Mouse (Mus musculus) c-Kit-positive CD71-positive TER-119-negative erythroid progenitor cells, embryonic 14.5 days (primary cell): ENCODE data around the gene Myl4.

ENCODE experiments used
- DNase-seq: peaks from one replicate; pipeline ENCODE4 v3.0.0-alpha.2; 2013; ENCODE audit warnings: low read depth

The Myl4 gene

DNA sequence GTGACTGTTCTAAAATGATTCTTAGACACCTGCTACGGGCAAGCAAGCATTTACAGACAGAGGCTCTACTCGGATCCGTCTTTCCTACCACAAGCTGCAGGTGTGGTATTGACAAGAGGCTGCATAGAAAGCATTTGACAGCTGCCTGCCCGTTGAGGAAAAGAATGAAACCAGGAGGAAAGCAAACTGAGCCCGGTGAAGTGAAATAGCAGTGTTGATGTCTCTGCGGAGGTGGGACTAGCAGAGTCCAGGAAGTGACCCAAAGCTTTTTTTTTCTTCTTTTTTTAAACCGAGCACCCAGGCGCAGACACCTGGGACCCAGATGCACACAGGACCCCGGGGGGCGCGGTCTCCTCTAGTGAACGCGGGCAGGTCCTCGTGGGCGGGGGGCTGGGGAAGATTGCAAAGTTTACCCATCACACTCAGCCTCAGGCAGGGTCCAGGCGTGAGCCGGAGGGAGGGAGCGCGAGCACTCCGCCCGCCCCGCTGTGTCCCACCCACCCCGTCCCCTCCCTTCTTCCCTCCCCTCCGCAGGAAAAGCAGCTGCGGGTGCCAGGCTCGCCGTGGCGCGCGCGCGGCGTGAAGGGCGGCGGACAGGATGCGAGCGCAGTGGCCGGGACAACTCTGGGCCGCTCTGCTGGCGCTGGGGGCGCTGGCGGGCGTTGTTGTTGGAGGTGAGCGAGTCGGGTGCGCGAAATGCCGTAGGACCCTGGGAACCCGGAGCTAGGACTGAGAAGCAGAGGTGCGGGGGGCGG lies 57.2 kb downstream of the Myl4 start, which contains the start of gene Itgb3:
TSS of gene Itgb3 (plus strand) at position 510 of the 755 bp plus-strand sequence.
- DNase-seq = no peak

DNA sequence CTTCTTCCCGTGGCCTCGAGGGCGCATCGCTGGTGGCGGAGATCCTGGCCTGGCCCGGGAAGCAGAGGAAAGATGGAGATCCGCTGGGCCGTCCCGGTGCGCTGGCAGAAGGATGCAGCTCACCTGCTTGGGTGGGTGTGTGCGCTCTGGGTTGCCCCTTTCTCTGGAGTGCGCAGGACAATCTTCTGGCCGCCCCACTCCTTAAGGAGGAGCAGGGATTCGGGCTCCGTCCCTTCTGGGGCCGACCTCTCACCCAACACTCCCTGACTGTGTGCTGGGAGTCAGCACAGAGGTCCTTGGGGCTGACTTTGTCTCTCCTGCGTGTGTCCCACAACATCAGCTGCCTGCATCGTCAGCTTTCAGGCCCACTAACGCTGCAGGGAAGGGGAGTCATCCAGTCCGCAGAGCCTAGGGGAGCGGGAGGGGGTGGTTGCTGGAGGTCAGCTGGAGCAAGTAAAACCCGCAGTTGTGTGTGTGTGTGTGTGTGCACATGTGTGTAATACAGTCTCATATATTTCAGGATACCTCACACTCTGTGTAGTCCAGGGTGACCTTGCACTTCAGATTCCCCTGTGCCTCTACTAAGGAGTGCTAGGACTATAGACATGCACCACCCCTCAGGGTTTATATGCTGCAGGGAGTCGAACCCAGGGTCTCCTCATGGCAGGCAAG lies 57.9 kb downstream of the Myl4 start:
- DNase-seq = no peak

DNA sequence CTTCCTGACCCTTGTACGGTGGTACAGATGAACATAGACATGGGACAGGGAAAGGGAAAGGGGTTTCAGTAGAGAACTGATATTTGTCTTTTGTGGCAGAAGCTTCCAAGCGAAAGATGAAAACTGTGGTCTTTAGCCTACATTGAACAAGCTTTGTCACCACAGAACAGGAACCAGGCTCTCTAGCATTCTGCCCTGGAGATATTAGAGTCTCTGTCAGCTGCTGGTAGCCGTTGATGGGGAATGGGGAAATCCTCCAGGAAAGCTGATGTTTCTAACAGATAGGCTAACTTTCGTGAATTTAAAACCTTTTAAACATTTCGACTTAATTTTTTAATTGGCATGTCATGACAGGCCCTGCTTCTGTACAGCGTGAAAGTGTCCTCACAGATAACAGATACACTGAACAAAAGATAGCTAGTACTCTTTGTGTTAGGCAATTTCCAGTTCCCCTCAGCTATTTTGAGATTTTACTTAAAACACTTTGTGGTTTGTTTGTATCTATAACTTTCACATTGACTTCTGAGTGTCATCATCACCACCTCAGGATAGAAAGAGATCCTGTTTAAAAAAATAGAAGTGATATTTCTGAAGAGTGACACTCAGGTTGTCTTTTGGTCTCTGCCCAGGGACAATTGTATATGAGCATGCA lies 58.7 kb downstream of the Myl4 start:
- no peak for DNase-seq

DNA sequence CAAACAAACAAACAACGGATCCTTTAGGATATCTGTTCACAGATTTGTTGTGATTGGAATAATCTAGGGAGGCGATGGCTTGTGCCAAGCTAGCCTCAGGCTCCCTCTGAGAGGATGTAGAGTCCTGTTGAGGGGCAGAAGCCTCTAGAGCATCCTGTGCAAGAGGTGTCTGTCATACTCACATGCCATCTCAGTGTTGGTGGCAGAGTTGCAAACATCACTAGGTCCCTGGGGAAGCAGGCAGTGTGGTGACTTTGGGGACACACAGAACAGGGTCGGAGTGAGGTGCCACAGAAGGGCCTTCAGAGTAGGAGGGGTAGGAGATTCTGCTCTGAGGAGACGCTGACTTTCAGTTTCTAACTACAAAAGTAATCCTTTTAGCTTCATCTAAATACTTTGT lies 59.3 kb downstream of the Myl4 start:
- no peak for DNase-seq

DNA sequence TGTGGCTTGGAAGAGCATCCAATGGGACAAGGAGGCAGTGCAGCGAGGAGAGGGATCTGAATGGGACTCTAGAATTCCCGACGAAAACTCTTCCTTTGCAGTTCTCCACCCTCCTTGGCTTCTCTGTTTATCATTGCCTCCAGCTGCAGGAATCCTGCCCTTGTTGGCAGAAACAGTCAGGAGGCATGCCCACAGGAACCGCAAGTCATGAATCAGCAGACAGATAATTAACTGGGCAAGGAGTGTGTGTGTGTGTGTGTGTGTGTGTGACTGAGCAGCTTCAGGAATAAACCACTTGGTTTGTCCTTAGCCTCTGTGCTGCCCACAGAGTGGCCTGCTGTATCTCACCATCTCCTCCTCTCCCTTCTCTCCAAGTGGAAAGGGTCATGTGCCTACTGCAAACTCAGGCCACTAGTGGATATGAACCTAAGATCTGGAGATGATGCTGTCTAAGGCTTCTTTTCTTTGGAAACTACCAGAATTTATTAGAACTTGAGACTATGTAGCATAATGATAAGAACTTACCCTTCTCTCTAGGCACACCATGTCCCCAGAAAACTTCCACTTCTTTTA lies 61.2 kb downstream of the Myl4 start:
- no peak for DNase-seq

DNA sequence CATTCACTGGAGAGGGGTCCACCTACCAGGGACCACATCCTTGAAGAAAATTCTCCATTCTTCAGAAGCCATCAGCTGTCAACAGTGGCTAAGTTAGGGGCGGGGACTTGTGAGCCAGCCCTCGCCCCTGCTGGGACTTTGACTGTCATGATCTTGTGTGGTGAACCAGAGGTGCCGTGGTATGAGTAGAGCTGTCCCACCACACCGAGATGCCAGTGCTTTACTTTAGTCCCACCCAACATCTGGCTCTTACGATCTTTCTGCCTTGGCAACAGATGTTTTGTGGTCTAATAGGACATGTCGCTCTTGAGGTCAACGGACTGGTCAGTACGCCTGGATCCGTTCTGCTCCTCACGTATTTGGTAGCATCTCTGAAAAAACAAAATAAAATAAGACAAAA lies 63.1 kb downstream of the Myl4 start:
- no peak for DNase-seq

DNA sequence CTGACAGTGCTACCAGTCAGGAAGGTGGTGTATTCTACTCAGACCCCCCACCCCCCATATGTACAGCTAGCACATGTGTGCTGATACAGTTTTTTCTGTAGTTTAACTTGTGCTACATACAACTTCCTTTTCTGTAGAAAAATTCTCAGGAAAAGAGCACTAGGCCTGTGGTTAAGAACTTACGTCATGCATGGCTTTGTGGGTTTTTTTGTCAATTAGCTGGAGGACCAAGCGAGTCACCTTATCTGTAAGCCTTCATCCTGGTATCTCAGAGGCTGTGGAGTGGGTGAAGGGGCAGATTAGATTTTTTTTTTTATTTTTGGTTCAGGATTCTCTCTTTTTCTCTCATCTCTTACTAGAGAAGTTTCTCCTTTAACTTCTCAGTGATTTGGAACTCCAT lies 63.7 kb downstream of the Myl4 start:
- DNase-seq = no peak

DNA sequence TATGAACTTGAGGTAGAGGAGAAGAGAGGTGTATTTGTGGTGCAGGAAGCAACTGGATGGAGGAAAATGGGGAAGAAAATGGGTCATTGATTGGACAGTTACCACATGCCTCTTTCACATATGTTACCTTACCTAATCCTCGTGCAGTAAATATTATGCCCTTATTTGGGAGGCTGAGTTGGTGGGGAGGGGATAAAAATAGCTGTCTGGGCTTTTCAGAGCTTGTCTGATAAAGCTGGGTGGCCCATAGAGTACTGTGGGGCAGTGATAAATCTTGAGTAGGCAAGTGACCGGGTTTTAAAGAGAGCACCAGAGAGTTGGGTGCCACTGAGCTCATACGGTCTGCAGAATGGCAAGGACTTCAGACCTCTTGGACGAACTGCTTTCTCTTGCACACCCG lies 65.7 kb downstream of the Myl4 start:
- DNase-seq = no peak

DNA sequence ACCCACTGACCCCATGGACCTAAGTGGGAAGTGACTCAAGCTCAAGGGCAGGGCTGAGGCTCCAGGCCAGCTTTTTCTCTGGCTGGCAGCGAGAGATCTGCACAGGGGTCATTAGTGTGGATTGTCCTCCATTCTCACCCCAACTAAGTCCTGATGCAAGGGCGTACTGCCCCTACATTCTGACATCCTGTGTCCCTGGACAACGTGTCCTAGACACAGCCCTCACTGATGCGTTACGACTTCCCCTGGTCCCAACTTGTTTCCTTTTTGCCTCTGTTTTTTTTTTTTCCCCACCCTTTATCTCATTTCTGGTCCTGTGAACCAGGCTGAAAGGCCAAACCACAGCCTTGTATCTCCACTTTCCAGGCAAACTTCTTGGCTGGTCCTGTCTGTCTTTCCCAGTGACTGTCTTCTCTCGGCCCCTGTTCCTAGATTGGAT lies 68.2 kb downstream of the Myl4 start:
- no peak for DNase-seq

DNA sequence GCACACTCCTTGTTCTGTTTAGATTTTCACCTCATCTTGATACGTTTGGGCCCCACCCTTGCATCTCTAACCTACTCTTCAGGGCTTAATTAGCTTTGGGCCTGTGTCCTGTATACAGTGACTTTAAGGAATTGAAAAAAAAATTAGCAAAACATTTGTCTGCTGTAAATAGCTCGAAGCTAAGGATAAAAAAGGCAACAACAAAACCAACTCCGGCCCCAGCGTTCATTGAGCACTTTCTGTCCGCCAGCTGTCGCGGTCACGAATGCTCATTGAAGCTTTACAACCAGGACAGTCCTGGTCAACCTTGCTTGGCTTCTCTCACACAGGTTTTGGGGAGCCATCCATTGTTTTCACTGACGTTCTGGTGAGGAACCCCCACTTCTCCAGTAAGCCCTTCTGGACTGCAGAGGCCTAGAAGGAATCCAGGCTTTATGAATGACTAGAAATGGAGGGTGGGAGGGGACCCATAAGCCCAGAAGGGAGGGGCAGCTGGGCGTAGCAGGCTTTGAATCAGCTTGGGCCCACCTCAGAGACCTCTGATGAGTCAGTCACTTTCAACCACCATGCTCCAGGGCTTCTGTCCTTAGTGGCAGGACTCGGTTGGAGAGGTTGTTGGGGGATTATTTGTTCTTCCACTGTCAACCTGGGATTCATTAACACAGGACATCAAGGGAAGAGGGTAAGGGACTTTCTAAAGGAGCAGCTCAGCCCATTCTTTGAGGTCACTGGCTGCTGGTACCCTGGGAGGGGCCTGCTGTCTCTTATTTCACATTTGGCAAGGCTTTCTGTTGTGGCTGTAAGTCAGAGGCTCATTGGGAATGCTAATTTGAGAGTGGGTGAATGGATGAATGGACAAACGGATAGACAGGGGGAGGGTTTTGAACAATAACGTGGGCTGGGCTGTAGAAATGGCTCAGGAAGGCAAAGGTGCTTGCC lies 68.9 kb downstream of the Myl4 start:
- DNase-seq = no peak

DNA sequence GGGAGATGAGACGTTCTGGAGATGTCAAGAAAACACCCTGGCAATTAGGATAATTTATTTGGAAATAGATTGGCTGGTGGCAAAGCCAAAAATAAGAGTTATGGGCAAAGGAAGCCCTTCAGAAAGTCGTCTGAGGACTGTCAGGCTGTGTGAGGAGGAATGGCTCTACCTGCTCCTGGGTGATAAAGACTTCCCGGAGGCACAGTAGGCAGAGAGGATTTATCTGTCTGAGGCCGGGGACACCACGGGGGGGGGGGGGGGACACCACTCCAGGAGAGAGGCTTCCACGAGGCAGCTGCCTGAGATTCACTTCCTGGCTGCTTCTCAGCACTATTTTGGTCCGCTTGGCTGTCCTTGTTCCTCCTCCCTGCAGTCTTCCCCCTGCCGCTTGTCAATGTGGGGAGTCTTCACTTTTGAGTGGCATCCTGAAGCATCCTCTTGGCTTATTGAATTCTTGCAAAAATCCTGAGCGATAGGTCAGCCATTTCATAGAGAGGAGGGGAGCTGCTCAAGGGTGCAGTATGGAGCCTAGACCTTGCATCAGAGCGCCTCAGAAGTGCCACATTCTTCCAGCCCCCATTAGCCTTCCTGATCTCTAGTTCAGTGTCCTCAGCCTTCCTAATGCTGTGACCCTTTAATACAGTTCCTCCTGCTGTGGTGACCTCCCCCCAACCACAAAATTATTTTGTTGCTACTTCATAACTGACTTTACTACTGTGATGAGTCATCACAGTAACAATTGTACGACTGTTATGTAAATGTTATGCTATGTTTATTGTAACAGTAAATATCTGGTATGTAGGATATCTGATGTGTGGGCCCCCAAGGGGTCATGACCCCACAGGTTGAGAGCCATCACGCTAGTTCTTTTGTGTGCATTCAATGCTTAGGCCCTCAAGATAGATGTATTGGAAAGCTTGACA lies 71.8 kb downstream of the Myl4 start:
- DNase-seq = no peak

DNA sequence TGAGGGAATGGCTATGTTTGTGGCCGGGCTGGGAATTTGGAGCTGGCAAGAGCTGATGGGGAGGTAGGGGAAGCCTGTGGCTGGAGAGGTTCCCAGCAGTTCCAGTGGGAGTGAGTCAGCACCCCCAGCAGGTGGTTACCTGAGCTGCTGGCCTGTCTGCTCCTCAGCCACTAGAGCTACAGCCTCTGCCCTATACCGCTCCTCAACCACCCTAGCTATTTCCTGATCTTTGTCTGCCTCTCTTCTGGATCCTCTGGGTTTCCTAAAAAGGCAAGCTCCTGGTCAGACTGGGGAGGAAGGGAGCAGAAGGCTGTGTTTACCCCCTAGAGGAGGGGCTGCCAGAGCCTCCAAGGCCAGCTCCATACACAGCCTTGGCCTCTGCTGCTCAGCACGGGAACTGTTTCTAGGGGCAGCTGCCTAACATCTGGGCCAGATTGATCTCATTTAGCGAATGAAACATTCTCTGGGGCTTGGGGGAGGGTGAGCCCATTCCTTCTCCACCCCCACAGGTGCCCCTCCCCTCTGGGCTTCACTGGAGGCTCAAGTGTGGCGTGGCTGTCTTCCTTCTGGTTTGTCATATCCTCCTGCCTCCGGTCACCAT lies 74.4 kb downstream of the Myl4 start:
- DNase-seq = no peak

DNA sequence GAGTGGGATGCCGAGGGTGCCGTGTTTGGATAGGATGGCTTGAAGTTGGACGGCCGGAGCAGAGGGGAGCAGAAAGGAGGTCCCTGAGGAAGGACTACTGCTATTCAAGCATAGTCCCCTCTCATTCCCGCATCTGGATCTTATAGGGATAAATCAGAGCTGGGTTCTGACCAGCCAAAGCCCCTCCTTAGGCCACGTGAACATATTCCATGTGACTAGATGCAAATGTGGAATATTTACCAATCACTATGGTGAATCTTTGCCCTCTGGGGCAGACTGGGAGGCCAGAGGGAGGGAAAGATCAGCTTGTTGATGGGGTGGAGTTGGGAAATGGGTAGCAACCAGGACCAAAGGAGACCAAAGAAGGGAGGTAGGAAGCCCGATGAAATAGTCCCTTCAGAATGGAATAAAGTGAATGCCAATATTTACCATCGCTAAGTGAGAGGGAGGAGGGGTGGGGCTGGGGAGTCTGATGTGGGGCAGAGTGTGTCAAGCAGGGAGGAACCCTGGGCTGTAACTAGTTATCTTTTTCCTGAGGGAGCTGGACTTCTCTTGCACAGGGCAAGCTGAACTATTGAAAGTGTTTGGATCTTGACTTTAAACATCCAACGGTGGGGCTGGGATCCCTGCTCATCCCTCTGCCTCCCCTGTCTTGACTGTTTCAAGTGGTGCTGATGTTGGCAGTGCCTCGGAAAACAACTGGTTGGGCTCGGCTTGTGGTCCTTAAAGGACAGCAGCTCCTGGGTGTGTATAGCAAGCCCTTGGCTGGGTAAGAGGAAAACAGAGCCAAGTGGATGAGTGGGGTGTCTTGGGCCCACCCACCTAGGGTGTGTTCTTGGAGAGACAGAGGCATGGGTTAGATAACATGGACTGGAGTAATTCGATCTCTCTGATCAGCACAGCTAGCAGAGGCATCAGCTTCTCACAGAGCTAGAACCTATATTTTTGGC lies 75.3 kb downstream of the Myl4 start:
- DNase-seq = no peak

DNA sequence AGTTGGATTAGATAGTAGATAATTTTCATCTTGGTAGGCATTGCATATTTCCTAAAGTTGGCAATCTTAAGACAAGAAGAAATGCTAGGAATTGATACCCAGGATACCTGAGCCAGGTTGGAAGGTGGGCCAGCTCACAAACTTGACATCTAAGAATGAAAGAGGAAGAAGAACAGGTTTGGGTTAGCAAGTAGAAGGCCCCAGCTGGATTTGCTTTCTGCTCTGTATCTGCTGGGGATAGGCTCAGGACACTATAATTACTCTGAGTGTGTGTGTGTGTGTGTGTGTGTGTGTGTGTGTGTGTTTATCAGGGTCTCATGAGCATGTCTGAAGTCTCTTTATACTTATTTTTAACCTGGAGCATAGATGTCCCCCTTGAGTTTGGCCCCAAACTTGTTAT lies 76.2 kb downstream of the Myl4 start:
- no peak for DNase-seq

DNA sequence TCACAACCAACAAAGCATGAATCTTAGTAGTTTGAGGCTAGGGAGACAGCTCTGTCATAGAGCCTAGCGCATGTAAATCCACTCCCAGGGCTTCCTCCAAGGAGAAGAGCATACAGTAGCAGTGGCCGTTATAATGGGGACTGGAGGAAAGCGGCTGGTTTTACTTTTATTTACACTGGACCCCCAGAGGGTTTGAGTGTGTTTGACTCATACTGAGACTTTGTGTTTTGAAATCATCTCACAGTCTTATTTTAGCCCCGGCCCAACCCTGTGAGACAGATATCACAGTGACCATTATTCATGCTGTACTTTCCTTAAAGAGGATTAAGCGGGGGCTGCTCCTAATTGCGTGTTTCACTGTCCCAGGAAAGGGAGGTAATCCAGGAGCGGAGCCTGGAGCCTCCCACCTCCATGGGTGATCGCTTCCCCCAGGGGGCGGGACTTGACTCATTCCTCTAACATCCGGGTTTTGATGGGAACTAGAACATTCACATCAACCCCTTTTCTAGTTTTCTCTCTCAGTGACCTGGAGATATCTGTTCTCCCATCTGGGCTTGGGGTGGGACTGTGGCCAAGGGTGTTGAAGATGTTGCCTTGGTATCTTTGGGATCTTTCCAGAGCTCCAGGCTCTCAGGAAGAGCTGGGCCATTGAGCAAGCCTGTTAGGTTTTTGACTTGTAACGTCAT lies 77.3 kb downstream of the Myl4 start:
- no peak for DNase-seq

DNA sequence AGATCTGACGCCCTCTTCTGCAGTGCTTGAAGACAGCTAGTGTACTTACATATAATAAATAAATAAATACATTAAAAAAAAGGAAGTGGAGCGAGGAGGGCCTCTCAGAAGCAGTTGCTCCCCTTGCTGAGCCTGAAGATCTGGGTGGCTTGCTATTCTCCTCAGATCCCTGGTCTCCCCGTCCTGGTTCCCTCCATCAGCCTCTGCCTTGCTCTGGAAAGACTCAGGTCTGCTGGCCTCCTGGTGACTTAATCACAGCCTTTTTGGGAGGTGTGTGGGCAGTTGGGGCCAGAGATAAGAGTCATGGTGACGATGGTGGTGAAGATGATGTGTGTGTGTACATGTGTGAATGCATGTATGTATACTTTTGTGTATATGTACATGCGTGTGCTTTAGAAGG lies 78.1 kb downstream of the Myl4 start:
- DNase-seq = no peak

DNA sequence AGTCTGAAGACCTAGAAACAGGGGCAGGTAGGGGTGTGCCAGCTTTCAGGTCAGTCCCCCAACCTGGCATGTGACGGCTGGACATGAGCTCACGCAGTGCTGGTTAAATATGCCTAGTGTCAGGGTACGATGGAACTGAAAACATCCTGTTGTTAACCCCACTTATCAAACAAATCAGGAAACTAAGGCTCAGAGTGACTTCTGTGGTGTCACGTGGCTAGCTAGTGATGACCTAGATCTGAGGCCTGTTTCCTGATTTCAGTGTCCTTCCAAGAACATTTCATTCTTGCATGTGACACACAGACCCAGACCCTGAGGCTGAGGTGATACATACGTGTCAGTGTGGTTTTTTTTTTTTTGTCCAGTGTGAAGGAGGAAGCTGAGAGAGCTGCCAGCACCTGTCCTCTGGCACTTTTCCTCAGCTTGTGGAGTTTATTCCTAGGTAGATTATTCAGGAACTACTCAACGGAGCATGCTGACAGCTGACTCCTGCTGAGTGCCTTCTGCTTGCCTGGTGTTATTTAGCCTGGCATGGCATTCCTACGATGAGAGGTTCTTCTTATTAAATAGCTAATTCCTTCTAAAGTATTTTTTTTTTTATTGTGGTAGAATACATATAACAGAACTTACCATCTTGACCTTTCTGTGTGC lies 79.8 kb downstream of the Myl4 start:
- no peak for DNase-seq

DNA sequence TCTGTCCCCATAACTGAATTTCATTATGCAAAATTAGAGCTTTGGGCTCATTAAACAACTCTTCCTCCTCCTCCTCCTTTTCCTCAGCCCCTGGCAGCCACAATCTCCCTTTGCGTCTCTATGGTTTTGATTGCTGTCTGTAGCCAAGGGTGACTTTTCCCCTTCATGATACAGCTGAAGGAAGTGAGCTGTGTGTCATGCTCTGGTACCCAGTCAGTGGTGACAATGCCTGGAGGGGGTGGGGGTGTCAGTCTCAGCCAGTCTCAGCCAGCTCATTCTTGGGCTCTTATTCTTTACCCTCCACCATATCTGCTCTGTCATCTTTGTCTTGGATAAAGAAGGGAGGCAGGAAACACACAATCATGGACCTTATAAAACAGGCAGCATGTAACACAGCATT lies 80.8 kb downstream of the Myl4 start:
- no peak for DNase-seq
